Mouse (Mus musculus) gastrocnemius, postnatal 14 days (tissue): ENCODE data around the gene Cc2d1b. TPM values are rescaled to one million over a fixed set of nuclear protein-coding genes. Genes with fewer than 3 reads are reported as not detected.

Experiments used
- DNase-seq: peaks from one replicate; pipeline ENCODE4 v3.0.0; 2021; ENCODE audit warnings: mixed read lengths
- intact Hi-C: fragments of 180-260 bp; cut with DNase I; formaldehyde crosslinking; loops from one replicate; pipeline ENCODE4 v1.15.1; 2025; ENCODE audit warnings: low total_unique reads
- long read RNA-seq, 2 experiments: library from polyadenylated mRNA; stranded (forward); transcript quantifications; one replicate each; pipeline ENCODE4 v2.0.0; 2021
- total RNA-seq, 2 experiments: library from RNA; stranded (reverse); gene quantifications; 2 replicates each; pipeline ENCODE4 v1.2.3; 2021

Cc2d1b gene
- 10 to 100 TPM; 16.8 to 17.2 TPM for total RNA-seq
- long read RNA-seq, experiment 1, transcript Cc2d1b-201 (25 exons, 3,303 nt): major isoform, 9 of 15 reads
- long read RNA-seq, experiment 1, partial matches to known transcripts: 1 of 15 reads
- long read RNA-seq, experiment 1, other reads (novel, unspliced or antisense): 5 of 15 reads
- long read RNA-seq, experiment 2, transcript Cc2d1b-201 (25 exons, 3,303 nt): major isoform, 22 of 32 reads
- long read RNA-seq, experiment 2, partial matches to known transcripts: 7 of 32 reads
- long read RNA-seq, experiment 2, other reads (novel, unspliced or antisense): 3 of 32 reads

DNA sequence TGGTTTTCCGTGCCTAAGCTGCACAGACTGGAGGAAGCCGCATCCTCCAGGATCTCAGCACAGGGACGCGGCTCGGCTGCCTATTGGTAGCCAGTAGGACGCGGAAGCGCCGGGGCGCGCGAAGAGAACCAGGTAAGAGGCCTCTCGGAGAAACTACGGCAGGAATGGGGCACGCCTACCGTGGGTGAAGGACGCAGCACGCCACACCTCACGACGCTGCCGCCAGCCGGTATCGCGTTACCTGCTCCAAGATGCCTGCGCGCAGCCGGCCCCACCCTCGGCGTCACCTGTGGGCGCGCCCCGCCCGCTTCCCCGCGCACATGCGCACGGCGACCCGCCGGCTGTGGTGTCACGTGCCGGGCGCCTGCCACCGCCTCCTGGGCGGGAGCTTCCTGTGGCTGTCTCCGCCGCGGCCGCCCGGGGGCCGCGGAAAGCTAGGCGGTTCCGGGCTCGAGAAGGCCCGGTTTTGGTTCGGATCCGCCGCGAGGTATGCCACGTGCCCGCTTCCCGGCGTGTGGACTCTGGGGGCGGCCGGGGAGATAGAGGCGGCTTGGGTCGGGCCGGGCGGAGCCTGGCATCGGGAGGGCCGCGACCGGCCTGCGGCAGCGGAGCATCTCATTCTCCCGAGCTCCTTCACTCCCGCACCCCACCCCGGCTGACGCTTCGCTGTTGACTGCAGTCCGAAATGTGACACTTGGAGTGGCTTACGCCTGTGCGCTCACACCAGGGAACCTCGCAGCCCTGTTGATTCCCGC lies at the start of gene Cc2d1b:
Gene Cc2d1b, plus strand, starts transcription at position 354 of the 755 bp plus-strand sequence.
- intact Hi-C loops: no loop called here
- peak; percentile 90 for DNase-seq

DNA sequence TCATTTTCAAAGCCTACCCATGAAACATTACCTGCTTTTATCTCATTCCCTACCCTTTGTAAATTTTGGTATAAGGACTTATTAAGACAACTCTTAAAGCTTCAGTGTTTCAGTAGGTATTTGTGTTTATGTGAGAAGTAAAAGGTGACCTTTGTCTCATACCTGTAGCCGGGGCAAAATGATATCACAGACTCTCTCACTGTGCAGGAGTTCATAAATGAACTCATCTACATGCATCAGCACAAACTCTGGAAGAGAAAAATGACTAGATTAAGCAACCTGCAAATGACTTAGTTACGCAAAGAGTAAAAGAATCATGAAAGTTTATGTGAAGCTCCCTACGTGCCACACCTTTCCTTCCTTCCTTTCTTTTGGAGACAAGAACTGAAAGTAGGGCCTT lies 47.1 kb upstream of the Cc2d1b start:
- intact Hi-C loops: no loop called here
- DNase-seq: no peak

DNA sequence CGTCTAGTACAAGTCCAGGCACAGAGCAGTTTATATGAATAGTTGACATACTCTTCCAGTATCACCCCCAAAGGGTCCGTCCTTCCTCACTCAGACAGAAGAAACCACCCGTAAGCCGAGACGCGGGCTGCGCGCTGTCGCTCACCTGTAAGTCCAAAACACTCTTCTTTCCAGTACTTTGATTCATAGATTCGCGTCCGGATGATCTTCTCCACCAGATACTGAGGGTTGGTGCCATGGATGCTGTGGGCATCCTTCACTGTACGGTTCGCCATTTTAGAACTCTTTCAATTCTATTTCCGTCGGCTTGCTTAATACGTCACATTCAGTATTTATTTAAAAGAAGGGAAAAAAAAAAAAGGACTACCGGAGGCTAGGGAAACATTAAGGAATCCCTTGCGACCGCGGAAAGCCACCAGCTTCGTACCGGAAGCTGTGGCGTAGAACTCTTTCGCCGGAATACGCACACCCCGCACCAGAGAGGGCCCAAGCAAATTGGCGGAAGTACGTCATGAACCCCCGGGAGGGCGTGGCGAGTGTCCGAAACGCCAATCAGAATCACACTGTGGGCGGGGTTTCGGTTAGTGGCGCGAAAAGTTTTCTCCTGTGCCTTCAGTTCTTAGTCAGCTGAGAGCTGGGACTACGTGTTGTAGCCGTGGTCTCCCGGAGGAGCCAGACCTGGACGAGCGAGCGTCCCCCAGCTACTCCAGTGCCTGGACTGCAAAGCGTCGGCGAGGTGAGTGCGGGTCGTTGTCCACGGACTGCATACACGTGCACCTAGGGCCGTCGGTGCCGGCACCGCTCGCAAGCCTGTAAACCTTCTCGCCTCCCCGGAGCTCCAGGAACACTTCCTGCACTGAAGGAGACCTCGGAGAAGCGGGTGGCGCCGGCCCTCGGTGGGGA lies 40.6 kb upstream of the Cc2d1b start, which contains the start of the genes Prpf38a and Orc1:
Gene Prpf38a, minus strand, starts transcription at position 497 of the 903 bp plus-strand sequence.
Gene Orc1, plus strand, starts transcription at position 584 of the 903 bp plus-strand sequence.
- intact Hi-C loops: no loop called here
- DNase-seq: peak; percentile 95

DNA sequence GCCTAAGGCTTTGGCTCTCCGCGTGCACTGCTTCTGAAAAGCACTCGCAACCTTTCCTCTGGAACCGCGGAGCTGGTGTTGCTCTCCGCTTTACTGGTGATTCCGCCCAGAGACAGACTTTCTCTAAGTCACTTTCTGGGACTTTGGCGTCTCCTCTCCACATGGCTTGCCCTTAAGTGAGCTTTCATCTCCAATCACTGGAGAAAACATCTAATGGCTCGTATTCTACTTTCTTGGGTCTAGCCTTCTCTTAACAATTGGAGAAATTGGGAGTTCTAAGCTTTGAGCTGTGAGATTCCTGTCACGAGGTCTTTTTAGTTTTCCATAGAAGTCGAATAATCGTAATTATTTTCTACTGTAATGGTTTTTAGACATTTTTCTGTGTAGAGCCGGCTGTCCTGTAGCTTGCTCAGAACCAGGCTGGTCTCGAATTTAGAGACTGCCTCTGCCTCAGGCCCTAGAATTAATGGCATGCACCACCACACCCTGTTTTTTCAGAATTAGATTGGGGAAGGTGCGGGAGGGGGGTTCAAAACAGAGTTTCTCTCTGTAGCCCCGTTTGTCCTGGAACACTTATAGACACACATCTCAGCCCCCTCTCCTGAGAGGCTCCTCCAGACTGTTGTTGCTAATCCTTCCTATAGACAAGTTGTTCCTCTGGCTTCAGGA lies 39.9 kb upstream of the Cc2d1b start:
- no peak for DNase-seq
- intact Hi-C loops: no loop called here

DNA sequence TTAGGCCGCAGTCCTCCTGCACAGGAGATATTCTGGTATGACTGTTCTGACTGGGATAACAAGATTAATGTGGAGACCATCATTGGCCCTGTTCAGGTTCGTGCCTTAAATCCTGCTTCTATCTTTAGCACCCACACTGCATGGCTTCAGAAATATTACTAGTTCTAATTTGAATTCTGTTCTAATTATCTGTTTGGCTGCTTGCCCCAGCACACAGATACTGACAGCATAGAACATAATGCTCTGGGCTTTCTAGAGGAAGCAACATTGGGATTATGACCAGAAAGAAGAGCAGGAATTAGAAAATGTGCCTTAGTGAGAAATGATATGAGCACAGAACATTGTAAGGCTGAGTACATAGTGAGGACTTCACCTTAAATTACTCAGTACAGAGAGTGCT lies 26.4 kb upstream of the Cc2d1b start:
- DNase-seq: no peak
- intact Hi-C loops: no loop called here

DNA sequence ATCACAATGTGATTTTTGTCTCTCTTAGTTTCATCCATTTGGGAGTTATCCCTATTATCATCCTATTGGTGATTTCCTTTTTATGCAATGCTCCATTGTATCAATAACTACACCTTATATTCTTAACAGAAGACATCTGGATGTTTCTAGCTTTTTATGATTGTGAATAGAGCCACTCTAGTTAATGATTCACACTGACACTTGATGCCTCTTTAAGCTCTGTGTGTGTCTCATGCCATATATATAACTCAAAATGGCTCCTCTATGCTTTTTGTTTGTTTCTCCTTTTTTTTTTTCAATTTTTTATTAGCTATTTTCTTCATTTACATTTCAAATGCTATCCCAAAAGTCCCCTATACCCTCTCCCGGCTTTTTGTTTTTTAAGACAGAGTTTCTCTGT lies 24.0 kb upstream of the Cc2d1b start:
- intact Hi-C loops: no loop called here

DNA sequence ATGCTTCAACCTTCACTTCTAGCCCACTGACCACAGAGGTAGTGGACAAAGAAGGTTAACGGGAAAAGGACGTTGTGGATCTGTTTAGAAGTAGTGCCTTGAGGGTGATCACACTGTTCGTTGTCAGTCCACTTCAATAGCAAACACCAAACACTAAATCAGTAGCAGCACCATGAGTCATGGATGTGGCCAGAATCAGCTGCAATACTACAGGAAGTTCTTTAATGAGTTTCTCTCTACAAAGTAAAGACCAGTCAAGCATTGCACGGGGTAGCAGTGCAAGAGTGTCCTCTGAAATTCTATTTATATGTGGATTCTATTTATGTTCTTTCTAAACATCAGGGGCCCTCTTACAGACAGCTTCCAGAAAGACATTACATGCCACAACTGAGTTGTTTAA lies 21.4 kb upstream of the Cc2d1b start:
- intact Hi-C loops: no loop called here

More for the DNA sequence above, 24.0 kb upstream of the Cc2d1b start:
- no peak for DNase-seq

DNA sequence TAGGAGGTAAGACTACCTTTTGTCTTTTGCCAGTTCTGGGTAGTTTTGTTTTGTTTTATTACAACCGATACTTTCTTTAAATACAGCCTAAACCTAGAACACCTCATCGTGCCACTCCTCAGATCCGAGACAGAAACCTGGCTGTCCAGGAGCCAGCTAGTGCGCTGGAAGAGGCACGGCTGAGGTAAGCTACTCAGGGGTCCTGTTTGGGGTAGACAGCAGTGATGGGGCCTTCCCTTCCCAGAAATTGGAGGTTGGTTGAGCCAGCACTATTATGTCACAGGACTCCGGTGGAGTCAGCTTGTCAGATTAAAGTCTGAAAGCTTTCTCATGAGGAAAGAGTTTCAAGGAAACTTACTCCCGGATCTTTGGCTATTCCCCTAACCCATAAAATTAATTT lies 17.9 kb upstream of the Cc2d1b start:
- intact Hi-C loops: no loop called here
- DNase-seq: no peak

More for the DNA sequence above, 21.4 kb upstream of the Cc2d1b start:
- DNase-seq: no peak

DNA sequence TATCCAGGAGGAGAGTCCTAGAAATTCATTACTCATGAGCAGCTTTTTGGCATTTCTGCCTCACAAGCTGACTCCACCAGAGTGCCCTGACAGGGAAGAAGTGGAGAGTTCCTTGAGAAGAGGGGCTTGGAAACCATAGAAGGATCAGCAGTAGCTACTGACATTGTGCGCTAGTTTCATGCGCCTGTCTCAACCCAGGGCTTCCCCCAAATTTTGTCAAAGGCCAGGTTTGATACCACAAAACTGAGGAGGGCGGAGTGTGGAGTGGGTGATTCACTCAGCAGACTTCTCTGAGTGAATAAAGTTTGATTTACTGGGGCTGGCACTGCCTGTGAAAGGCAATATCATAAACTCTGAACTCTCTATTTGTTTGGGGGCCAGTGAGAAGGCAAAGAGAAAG lies 11.1 kb upstream of the Cc2d1b start:
- intact Hi-C loops: no loop called here
- DNase-seq: no peak

DNA sequence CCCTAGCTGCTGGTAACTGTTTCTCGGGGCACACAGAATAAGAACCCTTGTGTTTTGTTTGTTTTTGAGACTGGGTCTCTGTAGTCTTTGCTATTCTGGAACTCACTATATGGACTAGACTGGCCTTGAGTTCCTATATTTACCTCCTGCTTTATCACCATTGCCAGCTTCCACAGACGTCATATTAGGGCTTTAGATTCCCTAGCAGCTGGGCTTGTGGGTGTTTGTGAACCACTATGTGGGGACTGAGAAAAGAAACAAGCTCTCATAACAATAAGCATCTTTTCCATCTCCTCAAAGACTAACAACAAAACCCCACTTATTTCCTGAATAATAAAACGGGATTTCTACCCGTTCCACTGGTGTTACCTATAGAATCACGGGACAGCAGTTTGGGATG lies 8.8 kb upstream of the Cc2d1b start:
- intact Hi-C loops: no loop called here

DNA sequence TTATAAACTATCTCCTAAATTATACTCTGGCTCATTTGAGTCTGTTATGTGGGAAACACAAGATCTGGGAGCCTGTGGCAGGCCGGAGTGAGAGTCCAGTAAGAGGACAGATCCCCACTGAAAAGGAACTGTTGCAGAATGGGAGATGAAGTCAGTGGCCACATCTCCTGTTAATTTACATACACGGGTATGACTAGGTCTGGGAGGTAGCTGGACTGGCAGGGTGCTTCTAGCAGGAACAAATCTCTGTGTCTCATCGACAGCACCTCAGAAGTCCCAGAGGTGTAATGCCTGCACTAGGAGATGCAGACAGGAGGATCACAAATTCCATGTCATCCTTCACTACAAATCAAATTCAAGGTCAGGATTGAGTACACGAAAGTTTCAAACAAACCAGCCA lies 1.2 kb upstream of the Cc2d1b start:
- intact Hi-C loops: no loop called here
- DNase-seq: no peak

More for the DNA sequence above, 8.8 kb upstream of the Cc2d1b start:
- DNase-seq: no peak

DNA sequence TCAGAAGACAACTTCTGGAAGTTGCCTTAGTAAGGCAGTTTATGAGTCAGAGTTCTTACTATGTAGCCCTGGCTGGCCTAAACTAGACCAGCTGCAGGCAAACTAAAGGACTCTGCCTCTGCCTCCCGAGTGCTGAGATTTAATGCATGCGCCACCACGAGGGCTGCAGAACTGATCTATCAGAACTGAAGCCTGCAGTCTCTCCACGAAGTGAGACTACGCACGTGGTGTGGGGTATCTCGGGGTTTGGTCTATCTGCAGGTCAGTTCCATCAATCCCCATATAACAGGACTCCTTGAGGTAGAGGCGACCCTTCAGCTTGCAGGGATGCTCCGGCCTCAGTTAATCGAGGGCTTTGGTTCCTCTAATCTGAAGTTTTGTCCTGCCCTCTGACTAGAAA lies 575 bp upstream of the Cc2d1b start:
- DNase-seq: no peak
- intact Hi-C loops: no loop called here

DNA sequence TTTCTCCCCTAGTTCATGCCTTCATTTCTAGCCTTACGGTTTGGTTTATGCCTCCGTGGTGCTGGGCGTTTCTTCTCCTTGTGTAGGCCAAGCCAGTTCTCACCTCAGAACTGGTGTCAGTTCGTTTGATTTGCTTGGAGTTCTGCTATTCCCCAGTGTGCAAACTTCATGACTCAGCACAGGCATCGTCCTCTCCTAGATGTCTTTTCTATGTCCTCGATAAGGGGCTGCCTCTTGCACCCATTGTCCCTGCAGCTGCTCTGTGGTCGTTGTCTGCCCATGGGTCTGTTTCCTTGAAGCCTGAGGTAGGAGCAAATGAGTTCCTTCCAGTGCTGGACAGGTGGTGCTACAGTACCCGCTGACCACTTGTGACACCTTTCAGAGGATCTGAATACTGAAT lies 796 bp downstream of the Cc2d1b start:
- intact Hi-C loops: no loop called here
- no peak for DNase-seq

DNA sequence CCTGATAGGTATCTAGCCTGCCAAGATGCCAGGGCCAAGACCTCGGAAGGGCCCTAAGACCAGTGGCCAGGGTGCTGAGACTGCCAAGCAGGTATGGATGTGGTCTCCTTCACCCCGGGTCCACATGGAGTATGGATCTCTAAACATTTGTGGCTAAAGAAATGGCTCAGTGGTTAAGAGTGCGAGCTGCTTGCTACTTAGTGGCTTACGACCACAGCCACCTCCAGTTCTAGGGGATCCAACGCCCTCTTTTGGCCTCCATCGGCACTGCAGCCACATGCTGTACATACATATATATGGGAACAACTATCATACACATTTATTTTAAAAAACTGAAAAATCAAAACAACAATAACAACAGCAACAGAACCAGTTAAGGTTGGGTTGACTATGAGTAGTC lies 1.8 kb downstream of the Cc2d1b start:
- no peak for DNase-seq
- intact Hi-C loops: no loop called here

DNA sequence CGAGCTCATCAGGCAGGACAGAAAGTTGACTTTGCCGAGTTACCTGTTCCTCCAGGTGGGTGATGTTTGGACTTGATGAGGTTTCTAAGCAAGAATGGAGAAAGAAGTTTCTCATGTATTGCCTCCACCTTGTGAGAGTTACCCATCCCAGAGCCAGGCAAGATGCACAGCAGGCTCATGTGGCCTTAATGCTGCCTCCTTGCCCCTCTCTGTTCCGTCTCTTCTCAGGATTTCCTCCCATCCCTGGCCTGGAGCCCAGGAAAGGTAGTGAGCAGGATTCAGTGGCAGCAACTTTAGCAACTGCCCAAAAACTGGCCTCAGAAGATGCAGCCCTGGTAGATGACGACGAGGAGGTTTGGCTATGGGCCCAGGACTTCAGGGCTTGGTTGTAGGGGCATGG lies 7.3 kb downstream of the Cc2d1b start:
- no peak for DNase-seq
- intact Hi-C loops: no loop called here

DNA sequence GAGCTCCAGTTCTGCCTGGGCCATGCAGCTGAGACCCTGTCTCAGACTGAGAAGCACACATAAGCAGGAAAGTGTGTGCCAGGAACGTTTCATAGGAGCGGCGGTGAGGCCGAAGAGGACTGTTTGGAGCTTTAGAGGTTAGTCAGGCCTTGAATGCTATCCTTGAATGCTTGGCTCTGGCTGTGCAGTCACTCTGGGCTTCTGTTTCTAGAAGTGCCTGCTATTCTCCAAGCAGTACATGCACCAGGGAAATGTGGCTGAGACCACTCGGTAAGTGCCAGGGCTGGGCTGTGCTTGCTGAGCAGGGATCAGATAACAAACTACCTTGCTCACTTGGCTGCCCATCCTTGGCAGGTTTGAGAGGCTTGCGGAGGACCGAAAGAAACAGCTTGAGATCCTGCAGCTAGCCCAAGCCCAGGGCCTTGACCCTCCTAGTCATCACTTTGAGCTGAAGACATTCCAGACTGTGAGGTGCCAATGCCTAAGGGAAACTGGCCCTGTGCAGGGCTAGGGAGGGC lies 9.7 kb downstream of the Cc2d1b start:
- no peak for DNase-seq
- intact Hi-C loops: no loop called here

DNA sequence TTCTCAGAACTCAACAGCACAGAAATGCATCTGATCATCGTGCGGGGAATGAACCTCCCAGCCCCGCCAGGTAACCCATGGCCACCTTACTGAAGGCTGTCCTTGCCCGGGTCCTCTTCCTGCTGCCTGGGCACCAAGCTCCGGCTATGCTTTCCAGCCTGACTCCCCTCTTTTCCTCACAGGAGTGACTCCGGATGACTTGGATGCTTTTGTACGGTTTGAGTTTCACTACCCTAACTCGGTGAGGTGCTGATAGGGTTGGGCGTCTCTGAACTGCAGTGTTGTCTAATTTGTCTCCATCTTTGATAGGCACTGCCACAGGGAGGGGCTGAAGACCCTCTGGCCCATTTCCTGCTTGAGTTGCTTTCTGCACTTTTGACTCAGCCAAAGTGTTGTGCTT lies 10.4 kb downstream of the Cc2d1b start:
- intact Hi-C loops: no loop called here
- no peak for DNase-seq

DNA sequence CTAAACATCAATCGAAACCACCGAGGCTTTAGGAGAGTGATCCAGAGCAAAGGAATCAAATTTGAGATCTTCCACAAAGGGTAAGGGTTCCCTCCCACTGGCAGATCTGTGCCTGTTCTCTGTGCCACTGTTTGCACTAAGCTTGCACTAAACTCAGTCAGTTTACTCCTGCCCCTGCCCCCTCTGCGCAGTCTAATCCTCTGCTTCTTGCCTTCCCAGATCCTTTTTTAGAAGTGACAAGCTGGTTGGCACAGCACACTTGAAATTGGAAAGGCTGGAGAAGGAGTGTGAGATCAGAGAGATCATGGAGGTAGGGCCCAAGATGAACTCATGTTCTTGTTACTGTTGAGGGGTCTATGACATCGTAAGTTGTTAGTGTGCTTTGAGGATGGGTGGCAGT lies 11.9 kb downstream of the Cc2d1b start:
- intact Hi-C loops: no loop called here
- DNase-seq: no peak

DNA sequence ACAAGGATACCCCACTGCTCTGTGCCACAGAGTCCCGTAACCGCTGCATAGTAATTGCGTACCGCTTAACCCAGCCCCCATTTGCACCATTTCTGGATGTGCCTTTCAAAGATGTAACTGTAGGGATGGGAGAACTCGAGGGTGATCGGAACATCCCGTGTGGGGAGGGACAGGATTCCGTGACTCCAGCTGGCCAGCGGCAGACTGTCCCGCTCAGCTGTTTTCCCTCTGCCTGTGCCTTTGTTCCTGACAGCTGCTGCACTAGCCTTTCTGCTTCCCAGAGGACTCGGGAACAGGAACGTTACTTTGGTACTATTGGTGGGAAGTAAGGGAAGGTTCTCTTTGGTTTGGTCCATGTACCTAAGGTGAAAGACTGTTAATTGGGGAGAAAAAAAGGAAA lies 14.0 kb downstream of the Cc2d1b start:
- DNase-seq: no peak
- intact Hi-C loops: no loop called here
